Mouse (Mus musculus): ENCODE results near the gene Rps13. TPM values are rescaled to one million over a fixed set of nuclear protein-coding genes. Genes with fewer than 3 reads are reported as not detected.

Rps13 gene
- polyA plus RNA-seq, 1 experiment, result 266 TPM

Other genes starting within 250 kb of the Rps13 start
- gene Gm4353, start 249.6 kb downstream of the Rps13 start, polyA plus RNA-seq (2012; ENCODE audit: insufficient read depth, insufficient read length, missing spikeins), result not detected in 2 replicates
- gene Plekha7, start 25.8 kb downstream of the Rps13 start, polyA plus RNA-seq (2012; ENCODE audit: insufficient read depth, insufficient read length, missing spikeins), result 0.59 and 1.6 TPM in 2 replicates
- gene Pik3c2a, start 109.3 kb upstream of the Rps13 start, polyA plus RNA-seq (2012; ENCODE audit: insufficient read depth, insufficient read length, missing spikeins), result 16.4 and 17.4 TPM in 2 replicates
- 5.2 and 9.1 TPM in 2 replicates for gene Nucb2, start 170.2 kb upstream of the Rps13 start, polyA plus RNA-seq (2012; ENCODE audit: insufficient read depth, insufficient read length, missing spikeins)

All from brown adipose tissue, adult 24 weeks (tissue).